Mouse (Mus musculus) liver, postnatal 0 days (tissue): ENCODE results near the gene Trpm3.

ENCODE experiments used
- CTCF ChIP-seq: sonication (generic); IDR thresholded peaks from 2 replicates; pipeline ENCODE4 v1.5.1; 2016; ENCODE audit warnings: antibody characterized with exemption, low read depth
- EP300 ChIP-seq: IDR thresholded peaks from 2 replicates; pipeline ENCODE4 v1.6.1; 2016; ENCODE audit warnings: antibody characterized with exemption, low read depth, mild to moderate bottlenecking

DNA sequence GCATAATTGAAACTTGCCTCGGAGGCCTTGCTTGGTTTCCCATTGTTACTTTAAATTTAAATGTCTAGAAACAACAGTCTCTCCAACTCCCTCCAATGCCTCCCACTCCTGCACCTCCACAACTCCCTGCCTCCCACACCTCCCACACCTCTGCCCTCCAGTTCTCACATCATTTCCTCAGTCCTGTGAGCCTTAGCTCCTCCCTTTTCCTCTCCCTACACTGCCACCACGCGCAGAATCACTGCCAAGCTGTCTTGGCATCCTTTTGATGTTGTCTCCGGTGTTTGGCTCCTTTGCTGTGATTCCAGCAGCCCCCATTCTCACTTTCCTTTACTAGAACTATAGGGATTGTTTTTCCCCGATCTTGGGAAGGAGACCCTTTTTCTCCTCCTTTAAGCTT, 661.6 kb downstream of the Trpm3 start:
- no peak for TF ChIP-seq CTCF
- TF ChIP-seq EP300: no peak
